Mouse (Mus musculus): ENCODE data around the gene Mpp3.

DNA sequence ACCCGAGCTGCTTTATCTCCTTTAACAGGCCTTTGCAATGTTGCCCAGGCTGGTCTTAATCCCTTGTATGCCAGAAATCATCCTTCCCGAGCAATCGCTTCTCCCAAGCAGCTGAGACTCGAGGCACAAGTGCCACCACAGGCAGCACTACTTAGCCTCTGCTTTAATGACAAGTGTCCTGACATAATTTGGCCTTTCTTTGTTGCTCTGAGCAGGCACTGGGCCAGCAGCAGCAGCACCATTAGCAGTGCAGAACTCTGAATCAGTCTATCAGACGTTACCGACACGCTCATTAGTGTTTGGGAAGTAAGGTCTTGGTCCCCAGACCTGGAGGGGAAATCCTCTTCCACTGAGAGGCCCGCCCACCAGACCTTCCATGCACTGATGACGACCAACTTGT is 8.5 kb downstream of the Mpp3 start:
- TF ChIP-seq POLR2A (IDR thresholded peaks at IDR 0.05; ENCODE audit: borderline replicate concordance, extremely low read depth, low read depth, low read length) = no peak
- no peak for TF ChIP-seq CTCF (IDR thresholded peaks at IDR 0.05; ENCODE audit: insufficient read depth, low read length)
